Mouse (Mus musculus): ENCODE data around the gene Zfhx2. TPM values are rescaled to one million over a fixed set of nuclear protein-coding genes. Genes with fewer than 3 reads are reported as not detected.
"Not testable (repeated sequence)": the region's sequence is repeated elsewhere in the genome, so short reads cannot be mapped to it uniquely, and the experiment has no call there.

Gene Zfhx2
- polyA plus RNA-seq, 1 experiment from 2014 or later, result 29.4 TPM

GRCm38 (mm10) chr14:55054191-55054749, 37.9 kb downstream of the Zfhx2 start:
- 83% methylated on average over 10 of the region's 10 CpGs for WGBS
- no peak overlapping the region for H3K9ac ChIP-seq

GRCm38 (mm10) chr14:55053708-55054190, 38.4 kb downstream of the Zfhx2 start:
- WGBS, result 79% methylated on average over 17 of the region's 17 CpGs
- Histone ChIP-seq H3K4me2 (replicated peaks) (peak overlapping the region; percentile 31), H3K27me3 (replicated peaks) (no peaks in the 10 kb centered on the region), H3K4me1 (peaks cover 19% of the 10 kb centered on the region), H3K9me3 (no peaks in the 10 kb centered on the region), H3K4me3 (no peak overlapping the region), H3K9ac (no peak overlapping the region), H3K27ac (no peak overlapping the region), H3K36me3 (no peaks in the 10 kb centered on the region)
- ATAC-seq (ENCODE audit: low FRiP score, low read depth), result peak; percentile 73

More at GRCm38 (mm10) chr14:55054191-55054749, 37.9 kb downstream of the Zfhx2 start:
- Histone ChIP-seq H3K4me3 (no peak overlapping the region), H3K27ac (no peak overlapping the region), H3K4me2 (replicated peaks) (peak overlapping the region; percentile 31), H3K4me1 (peaks cover 19% of the 10 kb centered on the region), H3K27me3 (replicated peaks) (no peaks in the 10 kb centered on the region), H3K36me3 (no peaks in the 10 kb centered on the region), H3K9me3 (no peaks in the 10 kb centered on the region)
- peak; percentile 8; the same call in 1 of the 2 replicates for ATAC-seq (ENCODE audit: low FRiP score, low read depth)

GRCm38 (mm10) chr14:55053050-55053449, 39.1 kb downstream of the Zfhx2 start:
- H3K9me3 ChIP-seq, result no peaks in the 10 kb centered on the region
- H3K36me3 ChIP-seq, result no peaks in the 10 kb centered on the region
- 65% methylated on average over 4 of the region's 4 CpGs for WGBS
- no peaks in the 10 kb centered on the region for H3K27me3 ChIP-seq (replicated peaks)
- H3K9ac ChIP-seq, result no peak overlapping the region
- H3K27ac ChIP-seq, result no peak overlapping the region
- no peak overlapping the region for H3K4me3 ChIP-seq
- H3K4me1 ChIP-seq, result peaks cover 19% of the 10 kb centered on the region
- ATAC-seq (ENCODE audit: low FRiP score, low read depth), result no peak
- no peak overlapping the region for H3K4me2 ChIP-seq (replicated peaks)

- H3K9me3 ChIP-seq, result no peaks in the 10 kb centered on the region
- WGBS, result 52% methylated on average over 9 of the region's 9 CpGs
- H3K4me3 ChIP-seq, result no peak overlapping the region
- no peaks in the 10 kb centered on the region for H3K36me3 ChIP-seq
- no peaks in the 10 kb centered on the region for H3K27me3 ChIP-seq (replicated peaks)
- peak overlapping the region; percentile 25 for H3K4me2 ChIP-seq (replicated peaks)
- ATAC-seq (ENCODE audit: low FRiP score, low read depth), result peak; percentile 69
- peaks cover 19% of the 10 kb centered on the region for H3K4me1 ChIP-seq
- H3K9ac ChIP-seq, result no peak overlapping the region
- H3K27ac ChIP-seq, result no peak overlapping the region
These were observed 39.6 kb downstream of the Zfhx2 start for GRCm38 (mm10) chr14:55052496-55052895.

GRCm38 (mm10) chr14:55047971-55048531, 44.1 kb downstream of the Zfhx2 start:
- no peaks in the 10 kb centered on the region for H3K36me3 ChIP-seq
- H3K9ac ChIP-seq, result no peak overlapping the region
- H3K4me3 ChIP-seq, result no peak overlapping the region
- no peak overlapping the region for H3K4me2 ChIP-seq (replicated peaks)
- 85% methylated on average over 2 of the region's 2 CpGs for WGBS
- H3K27me3 ChIP-seq (replicated peaks), result no peaks in the 10 kb centered on the region
- no peak overlapping the region for H3K27ac ChIP-seq
- no peak for ATAC-seq (ENCODE audit: low FRiP score, low read depth)
- peaks cover 7% of the 10 kb centered on the region; the same call in 1 of the 2 replicates for H3K4me1 ChIP-seq
- H3K9me3 ChIP-seq, result no peaks in the 10 kb centered on the region

- not testable (repeated sequence) for H3K9me3 ChIP-seq; H3K4me2 ChIP-seq (replicated peaks); H3K27ac ChIP-seq; H3K36me3 ChIP-seq; H3K27me3 ChIP-seq (replicated peaks); H3K9ac ChIP-seq; H3K4me3 ChIP-seq; H3K4me1 ChIP-seq; ATAC-seq (ENCODE audit: low FRiP score, low read depth)
- WGBS, result 90% methylated on average over 1 of the region's 2 CpGs
These were observed 48.4 kb downstream of the Zfhx2 start for GRCm38 (mm10) chr14:55043694-55044093.

- ATAC-seq (ENCODE audit: low FRiP score, low read depth), result no peak
These were observed 59.4 kb downstream of the Zfhx2 start for GRCm38 (mm10) chr14:55032695-55033225.

GRCm38 (mm10) chr14:55029034-55029698, 63.0 kb downstream of the Zfhx2 start:
- no peaks in the 10 kb centered on the region for H3K9me3 ChIP-seq
- H3K4me3 ChIP-seq, result no peak overlapping the region
- peak overlapping the region; percentile 49 for H3K4me2 ChIP-seq (replicated peaks)
- ATAC-seq (ENCODE audit: low FRiP score, low read depth), result peak; percentile 46
- H3K4me1 ChIP-seq, result peaks cover 32% of the 10 kb centered on the region
- H3K27ac ChIP-seq, result peak overlapping the region; percentile 80
- 7% methylated on average over 11 of the region's 11 CpGs for WGBS
- H3K9ac ChIP-seq, result 0 out of 2 replicates have a peak overlapping the region, but pooled peaks have one; percentile 35
- H3K36me3 ChIP-seq, result peaks cover 15% of the 10 kb centered on the region
- no peaks in the 10 kb centered on the region for H3K27me3 ChIP-seq (replicated peaks)

More at GRCm38 (mm10) chr14:55032695-55033225, 59.4 kb downstream of the Zfhx2 start:
- H3K36me3 ChIP-seq, result no peaks in the 10 kb centered on the region
- H3K27me3 ChIP-seq (replicated peaks), result no peaks in the 10 kb centered on the region
- H3K4me3 ChIP-seq, result no peak overlapping the region
- H3K9ac ChIP-seq, result no peak overlapping the region
- H3K27ac ChIP-seq, result no peak overlapping the region
- H3K9me3 ChIP-seq, result no peaks in the 10 kb centered on the region
- H3K4me2 ChIP-seq (replicated peaks), result 0 out of 2 replicates have a peak overlapping the region, but pooled peaks have one; percentile 21
- 46% methylated on average over 19 of the region's 19 CpGs for WGBS
- H3K4me1 ChIP-seq, result peaks cover 26% of the 10 kb centered on the region

- Histone ChIP-seq H3K9me3 (no peaks in the 10 kb centered on the region), H3K27me3 (replicated peaks) (no peaks in the 10 kb centered on the region), H3K36me3 (peaks cover 20% of the 10 kb centered on the region), H3K4me1 (peaks cover 32% of the 10 kb centered on the region), H3K27ac (peak overlapping the region; percentile 80), H3K4me2 (replicated peaks) (peak overlapping the region; percentile 49), H3K4me3 (0 out of 2 replicates have a peak overlapping the region, but pooled peaks have one; percentile 13), H3K9ac (peak overlapping the region; percentile 35; the same call in 1 of the 2 replicates)
- 12% methylated on average over 5 of the region's 5 CpGs for WGBS
- peak; percentile 81 for ATAC-seq (ENCODE audit: low FRiP score, low read depth)
These were observed 63.7 kb downstream of the Zfhx2 start for GRCm38 (mm10) chr14:55028333-55028835.

GRCm38 (mm10) chr14:55027653-55028052, 64.5 kb downstream of the Zfhx2 start:
- Histone ChIP-seq H3K4me2 (replicated peaks) (peak overlapping the region; percentile 49; the same call in 1 of the 2 replicates), H3K4me3 (no peak overlapping the region), H3K9ac (no peak overlapping the region), H3K9me3 (no peaks in the 10 kb centered on the region), H3K36me3 (peaks cover 28% of the 10 kb centered on the region), H3K4me1 (peaks cover 27% of the 10 kb centered on the region), H3K27me3 (replicated peaks) (no peaks in the 10 kb centered on the region), H3K27ac (peak overlapping the region; percentile 73)
- ATAC-seq (ENCODE audit: low FRiP score, low read depth), result 0 out of 2 replicates have a peak, but pooled peaks have one; percentile 11
- WGBS, result 10% methylated on average over 6 of the region's 6 CpGs

GRCm38 (mm10) chr14:55027251-55027650, 64.9 kb downstream of the Zfhx2 start:
- no peaks in the 10 kb centered on the region for H3K27me3 ChIP-seq (replicated peaks)
- H3K4me3 ChIP-seq, result no peak overlapping the region
- WGBS, result 17% methylated on average over 5 of the region's 5 CpGs
- no peak overlapping the region for H3K9ac ChIP-seq
- H3K27ac ChIP-seq, result peak overlapping the region; percentile 73; the same call in 1 of the 2 replicates
- H3K36me3 ChIP-seq, result peaks cover 32% of the 10 kb centered on the region
- no peak for ATAC-seq (ENCODE audit: low FRiP score, low read depth)
- H3K4me1 ChIP-seq, result peaks cover 27% of the 10 kb centered on the region
- H3K9me3 ChIP-seq, result no peaks in the 10 kb centered on the region
- H3K4me2 ChIP-seq (replicated peaks), result no peak overlapping the region

GRCm38 (mm10) chr14:55025527-55025926, 66.6 kb downstream of the Zfhx2 start:
- no peak overlapping the region for H3K4me3 ChIP-seq
- ATAC-seq (ENCODE audit: low FRiP score, low read depth), result no peak
- H3K9ac ChIP-seq, result no peak overlapping the region
- no peaks in the 10 kb centered on the region for H3K27me3 ChIP-seq (replicated peaks)
- H3K36me3 ChIP-seq, result peaks cover 49% of the 10 kb centered on the region
- H3K4me2 ChIP-seq (replicated peaks), result no peak overlapping the region
- H3K9me3 ChIP-seq, result no peaks in the 10 kb centered on the region
- no peak overlapping the region for H3K27ac ChIP-seq
- H3K4me1 ChIP-seq, result peaks cover 32% of the 10 kb centered on the region
- WGBS, result 83% methylated on average over 5 of the region's 5 CpGs

Data from neural tube, embryonic 12.5 days (tissue).